Mouse (Mus musculus) A20 (cell line): ENCODE results near the gene Mogs.

ENCODE experiments used
- DNase-seq: peaks from one replicate; pipeline ENCODE4 v3.0.0-alpha.2; 2011; ENCODE audit warnings: low read depth, low spot score

Gene Mogs

GRCm38 (mm10) chr6:83151721-83152120, 36.4 kb downstream of the Mogs start:
- DNase-seq: no peak

- no peak for DNase-seq
Measured at GRCm38 (mm10) chr6:83153038-83153437, 37.7 kb downstream of the Mogs start.

- no peak for DNase-seq
Measured at GRCm38 (mm10) chr6:83153485-83153884, 38.2 kb downstream of the Mogs start.

- peak; percentile 3 for DNase-seq
Measured at GRCm38 (mm10) chr6:83155552-83156238, 40.4 kb downstream of the Mogs start.

GRCm38 (mm10) chr6:83156259-83156684, 41.0 kb downstream of the Mogs start, which contains the start of the genes Wdr54 and 1700003E16Rik:
Gene Wdr54 (minus strand): TSS chr6:83156397.
Gene 1700003E16Rik (plus strand): TSS chr6:83156404.
- DNase-seq: peak; percentile 73

- DNase-seq: peak; percentile 48
Measured at GRCm38 (mm10) chr6:83159456-83159855, 44.2 kb downstream of the Mogs start.

- no peak for DNase-seq
Measured at GRCm38 (mm10) chr6:83161442-83161841, 46.1 kb downstream of the Mogs start.

GRCm38 (mm10) chr6:83161921-83162641, 46.8 kb downstream of the Mogs start:
- no peak for DNase-seq

GRCm38 (mm10) chr6:83162701-83163100, 47.4 kb downstream of the Mogs start:
- DNase-seq: peak; percentile 46

GRCm38 (mm10) chr6:83165026-83165606, 49.8 kb downstream of the Mogs start:
- DNase-seq: no peak

- DNase-seq: peak; percentile 92
Measured at GRCm38 (mm10) chr6:83165607-83166242, 50.4 kb downstream of the Mogs start, which contains the start of gene Dctn1. Gene Dctn1 (plus strand): TSS chr6:83165920.

- peak; percentile 46 for DNase-seq
Measured at GRCm38 (mm10) chr6:83166243-83166630, 50.9 kb downstream of the Mogs start.
